Mouse (Mus musculus) heart, adult 2 months (tissue): ENCODE measurements around the gene Lypd6. TPM values are rescaled to one million over a fixed set of nuclear protein-coding genes. Genes with fewer than 3 reads are reported as not detected.

Experiments used
- DNase-seq, 2 experiments: peaks; one replicate each; pipeline ENCODE4 v3.0.0; 2021
- H3K27ac ChIP-seq: fragments of 200-600 bp; 2 replicates; pipeline ENCODE4 v1.8.1; 2022
- H3K27me3 ChIP-seq: fragments of 200-500 bp; 2 replicates; pipeline ENCODE4 v1.6.1; 2012; ENCODE audit warnings: mild to moderate bottlenecking, low read length, inconsistent platforms, mixed read lengths; ENCODE audit not compliant: control insufficient read depth, insufficient read depth
- H3K36me3 ChIP-seq: fragments of 200-500 bp; 2 replicates; pipeline ENCODE4 v1.6.1; 2012; ENCODE audit warnings: low read length, inconsistent platforms; ENCODE audit not compliant: control insufficient read depth, insufficient read depth
- H3K4me1 ChIP-seq: fragments of 200-500 bp; 2 replicates; pipeline ENCODE4 v1.6.1; 2011; ENCODE audit warnings: low read length; ENCODE audit not compliant: control insufficient read depth, insufficient read depth
- H3K4me3 ChIP-seq: fragments of 200-600 bp; 2 replicates; pipeline ENCODE4 v1.8.1; 2022
- H3K79me2 ChIP-seq: fragments of 200-500 bp; replicated peaks from 2 replicates; pipeline ENCODE4 v1.6.1; 2012; ENCODE audit warnings: mild to moderate bottlenecking, inconsistent platforms, low read length, moderate library complexity, mixed read lengths; ENCODE audit not compliant: control insufficient read depth, insufficient read depth
- H3K9ac ChIP-seq: fragments of 200-500 bp; 2 replicates; pipeline ENCODE4 v1.6.1; 2012; ENCODE audit warnings: low read depth, mild to moderate bottlenecking, control low read depth, inconsistent platforms, low read length, mixed read lengths
- CTCF ChIP-seq: fragments of 200-600 bp; IDR thresholded peaks from 2 replicates; pipeline ENCODE4 v1.8.1; 2022; ENCODE audit warnings: antibody characterized with exemption, mild to moderate bottlenecking, moderate library complexity
- EP300 ChIP-seq: fragments of 200-500 bp; IDR thresholded peaks from 2 replicates; pipeline ENCODE4 v1.6.1; 2011; ENCODE audit warnings: low read depth, low read length, control low read depth; ENCODE audit not compliant: insufficient read depth
- POLR2A ChIP-seq: fragments of 200-500 bp; IDR thresholded peaks from 2 replicates; pipeline ENCODE4 v1.6.1; 2011; ENCODE audit warnings: mild to moderate bottlenecking, low read depth, low read length, control low read depth; ENCODE audit not compliant: insufficient read depth
- WGBS: fragments of 180-500 bp; shearing (Covaris S2); methylation state at CpG from one replicate; pipeline ENCODE4 v1.1.7; 2018; 5-methylcytosine and 5-hydroxymethylcytosine counted together
- intact Hi-C: fragments of 180-260 bp; cut with DNase I; formaldehyde crosslinking; loops from one replicate; pipeline ENCODE4 v1.15.1; 2025
- polyA plus RNA-seq: library from polyadenylated mRNA; depleted of rRNA; stranded (reverse); fragments of >200 nt; gene quantifications from 2 replicates; pipeline ENCODE4 v1.2.3, GENCODE M21; 2012
- total RNA-seq, 2 experiments: library from RNA; stranded (reverse); gene quantifications; 2 replicates each; pipeline ENCODE4 v1.2.3; 2021

Gene Lypd6
- total and polyA plus RNA-seq, 3 experiments: 0.32 to 0.78 (median 0.63) TPM

DNA sequence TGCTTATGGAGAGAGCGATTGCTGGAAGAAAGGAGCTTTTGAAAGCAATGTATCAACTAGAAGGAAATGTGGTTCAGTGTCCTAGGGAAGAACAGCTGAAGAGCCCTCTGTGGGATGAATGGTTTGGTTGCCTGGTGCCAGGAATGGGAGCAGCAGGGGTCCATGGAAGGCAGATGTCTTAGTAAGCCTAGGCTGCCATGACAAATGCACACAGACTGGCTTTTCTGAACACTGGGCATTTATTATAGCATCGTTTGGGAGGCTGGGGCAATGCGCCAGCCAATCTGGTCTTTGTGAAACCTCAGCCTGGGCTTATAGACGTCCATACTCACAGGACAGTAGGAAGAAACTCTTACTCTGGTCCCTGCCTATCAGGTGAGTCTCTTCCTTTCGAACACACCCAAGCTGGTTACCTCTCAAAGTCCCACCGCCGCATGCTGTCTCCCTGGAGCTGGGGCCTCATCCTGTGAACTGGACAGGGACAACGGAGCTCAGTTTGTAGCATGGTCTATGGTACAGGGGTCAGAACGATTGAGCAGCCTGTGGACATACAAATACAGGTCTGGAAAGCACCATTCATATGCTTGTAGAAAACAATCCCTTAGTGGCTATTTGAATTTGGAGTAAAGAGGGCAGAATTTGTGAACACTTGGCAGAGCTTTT is 61.4 kb downstream of the Lypd6 start:
- no peak overlapping the region for H3K27ac ChIP-seq
- TF ChIP-seq CTCF: no peak
- no peak for TF ChIP-seq POLR2A
- TF ChIP-seq EP300: no peak
- no peaks in the 10 kb centered on the region for H3K79me2 ChIP-seq
- H3K27me3 ChIP-seq: no peaks in the 10 kb centered on the region
- 70% methylated on average over 9 of the region's 9 CpGs for WGBS
- intact Hi-C loops: no loop called here
- no peak overlapping the region for H3K9ac ChIP-seq
- no peaks in the 10 kb centered on the region for H3K36me3 ChIP-seq
- DNase-seq: no peak
- no peak overlapping the region for H3K4me3 ChIP-seq
- H3K4me1 ChIP-seq: no peaks in the 10 kb centered on the region

DNA sequence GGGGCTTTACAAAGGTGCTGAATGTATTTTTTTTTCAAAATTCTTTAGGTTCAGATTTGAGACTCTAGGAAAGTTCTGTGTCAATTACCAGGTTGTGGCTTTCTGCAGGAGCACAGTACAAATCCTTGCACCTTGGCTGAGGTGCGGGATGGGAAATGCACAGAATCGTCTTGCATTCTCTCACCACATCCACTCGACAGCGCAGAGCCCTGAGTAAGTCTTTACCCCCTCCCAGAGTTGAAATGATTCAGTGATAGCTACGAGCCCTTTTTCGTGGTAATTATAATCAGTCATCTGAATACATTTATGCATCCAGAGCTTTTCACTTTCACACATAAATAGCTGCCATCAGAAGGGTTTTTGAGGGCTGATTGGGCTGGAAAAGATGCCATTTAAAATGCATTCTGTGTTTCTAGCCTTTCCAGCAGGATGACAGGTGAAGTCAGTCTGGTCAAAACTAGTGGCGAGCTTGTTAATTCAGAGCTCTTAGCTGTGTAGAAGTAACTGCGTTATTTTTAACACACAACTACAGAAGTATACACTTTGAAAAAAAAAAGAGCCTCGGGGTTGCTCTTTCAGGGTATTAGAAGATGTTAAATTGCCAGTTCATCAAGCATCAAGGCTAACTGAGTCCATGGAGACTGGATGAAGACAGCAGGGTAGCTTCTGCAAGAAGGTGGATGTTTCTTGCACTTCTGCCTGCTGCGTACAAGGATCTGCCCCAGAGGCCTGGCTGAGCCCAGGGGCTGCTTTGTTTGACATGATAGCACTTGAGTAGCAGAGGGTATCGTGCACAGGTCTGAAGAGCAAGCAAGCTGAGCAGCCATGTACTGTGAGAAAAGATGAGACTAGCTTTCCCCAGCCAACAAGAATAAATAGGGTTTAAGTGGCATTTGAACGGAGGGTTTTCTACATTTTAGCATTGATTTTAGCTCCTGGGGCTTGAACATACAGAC is 62.4 kb downstream of the Lypd6 start:
- Histone ChIP-seq H3K27ac (no peak overlapping the region), H3K36me3 (no peaks in the 10 kb centered on the region), H3K79me2 (no peaks in the 10 kb centered on the region), H3K4me3 (no peak overlapping the region), H3K27me3 (no peaks in the 10 kb centered on the region), H3K4me1 (no peaks in the 10 kb centered on the region), H3K9ac (no peak overlapping the region)
- intact Hi-C loops: no loop called here
- no peak for TF ChIP-seq EP300
- no peak for TF ChIP-seq CTCF
- no peak for TF ChIP-seq POLR2A
- WGBS: 77% methylated on average over 12 of the region's 12 CpGs
- no peak for DNase-seq

GRCm38 (mm10) chr2:50130674-50131073 is 64.4 kb downstream of the Lypd6 start:
- TF ChIP-seq EP300: no peak
- TF ChIP-seq CTCF: no peak
- no peak for TF ChIP-seq POLR2A
- no peaks in the 10 kb centered on the region for H3K79me2 ChIP-seq
- H3K36me3 ChIP-seq: no peaks in the 10 kb centered on the region
- intact Hi-C loops: no loop called here
- no peak overlapping the region for H3K4me3 ChIP-seq
- H3K9ac ChIP-seq: no peak overlapping the region
- no peaks in the 10 kb centered on the region for H3K4me1 ChIP-seq
- no peak overlapping the region for H3K27ac ChIP-seq
- no peak for DNase-seq
- WGBS: 78% methylated on average over 3 of the region's 3 CpGs
- no peaks in the 10 kb centered on the region for H3K27me3 ChIP-seq

- intact Hi-C loops: no loop called here
- no peak for DNase-seq
Measured at GRCm38 (mm10) chr2:50143672-50144071, 77.4 kb downstream of the Lypd6 start.

GRCm38 (mm10) chr2:50147308-50147707 is 81.1 kb downstream of the Lypd6 start:
- Histone ChIP-seq H3K27me3 (no peaks in the 10 kb centered on the region), H3K4me1 (no peaks in the 10 kb centered on the region), H3K4me3 (no peak overlapping the region), H3K36me3 (no peaks in the 10 kb centered on the region), H3K79me2 (no peaks in the 10 kb centered on the region), H3K27ac (no peak overlapping the region), H3K9ac (no peak overlapping the region)
- TF ChIP-seq CTCF: no peak
- TF ChIP-seq EP300: no peak
- no peak for TF ChIP-seq POLR2A
- no peak for DNase-seq
- intact Hi-C loops: no loop called here
- 59% methylated on average over 9 of the region's 9 CpGs for whole genome bisulfite sequencing

More at GRCm38 (mm10) chr2:50143672-50144071, 77.4 kb downstream of the Lypd6 start:
- no peak overlapping the region for H3K4me3 ChIP-seq
- no peak for TF ChIP-seq CTCF
- TF ChIP-seq POLR2A: no peak
- TF ChIP-seq EP300: no peak
- no peaks in the 10 kb centered on the region for H3K27me3 ChIP-seq
- H3K36me3 ChIP-seq: no peaks in the 10 kb centered on the region
- H3K4me1 ChIP-seq: no peaks in the 10 kb centered on the region
- no peak overlapping the region for H3K9ac ChIP-seq
- H3K27ac ChIP-seq: no peak overlapping the region
- 53% methylated on average over 6 of the region's 6 CpGs for WGBS
- H3K79me2 ChIP-seq: no peaks in the 10 kb centered on the region
